Mouse (Mus musculus) heart, adult 2 months (tissue): ENCODE results near the gene Ankrd33b. TPM values are rescaled to one million over a fixed set of nuclear protein-coding genes. Genes with fewer than 3 reads are reported as not detected.

Source experiments
- DNase-seq, 2 experiments: peaks; one replicate each; pipeline ENCODE4 v3.0.0; 2021
- H3K27ac ChIP-seq: fragments of 200-600 bp; 2 replicates; pipeline ENCODE4 v1.8.1; 2022
- H3K27me3 ChIP-seq: fragments of 200-500 bp; 2 replicates; pipeline ENCODE4 v1.6.1; 2012; ENCODE audit warnings: mild to moderate bottlenecking, low read length, inconsistent platforms, mixed read lengths; ENCODE audit not compliant: control insufficient read depth, insufficient read depth
- H3K36me3 ChIP-seq: fragments of 200-500 bp; 2 replicates; pipeline ENCODE4 v1.6.1; 2012; ENCODE audit warnings: low read length, inconsistent platforms; ENCODE audit not compliant: control insufficient read depth, insufficient read depth
- H3K4me1 ChIP-seq: fragments of 200-500 bp; 2 replicates; pipeline ENCODE4 v1.6.1; 2011; ENCODE audit warnings: low read length; ENCODE audit not compliant: control insufficient read depth, insufficient read depth
- H3K4me3 ChIP-seq: fragments of 200-600 bp; 2 replicates; pipeline ENCODE4 v1.8.1; 2022
- H3K79me2 ChIP-seq: fragments of 200-500 bp; replicated peaks from 2 replicates; pipeline ENCODE4 v1.6.1; 2012; ENCODE audit warnings: mild to moderate bottlenecking, inconsistent platforms, low read length, moderate library complexity, mixed read lengths; ENCODE audit not compliant: control insufficient read depth, insufficient read depth
- H3K9ac ChIP-seq: fragments of 200-500 bp; 2 replicates; pipeline ENCODE4 v1.6.1; 2012; ENCODE audit warnings: low read depth, mild to moderate bottlenecking, control low read depth, inconsistent platforms, low read length, mixed read lengths
- CTCF ChIP-seq: fragments of 200-600 bp; IDR thresholded peaks from 2 replicates; pipeline ENCODE4 v1.8.1; 2022; ENCODE audit warnings: antibody characterized with exemption, mild to moderate bottlenecking, moderate library complexity
- EP300 ChIP-seq: fragments of 200-500 bp; IDR thresholded peaks from 2 replicates; pipeline ENCODE4 v1.6.1; 2011; ENCODE audit warnings: low read depth, low read length, control low read depth; ENCODE audit not compliant: insufficient read depth
- POLR2A ChIP-seq: fragments of 200-500 bp; IDR thresholded peaks from 2 replicates; pipeline ENCODE4 v1.6.1; 2011; ENCODE audit warnings: mild to moderate bottlenecking, low read depth, low read length, control low read depth; ENCODE audit not compliant: insufficient read depth
- WGBS: fragments of 180-500 bp; shearing (Covaris S2); methylation state at CpG from one replicate; pipeline ENCODE4 v1.1.7; 2018; 5-methylcytosine and 5-hydroxymethylcytosine counted together
- intact Hi-C: fragments of 180-260 bp; cut with DNase I; formaldehyde crosslinking; loops from one replicate; pipeline ENCODE4 v1.15.1; 2025
- polyA plus RNA-seq: library from polyadenylated mRNA; depleted of rRNA; stranded (reverse); fragments of >200 nt; gene quantifications from 2 replicates; pipeline ENCODE4 v1.2.3, GENCODE M21; 2012
- total RNA-seq, 2 experiments: library from RNA; stranded (reverse); gene quantifications; 2 replicates each; pipeline ENCODE4 v1.2.3; 2021

Ankrd33b gene
- total and polyA plus RNA-seq, 3 experiments = 7.8 to 32.8 (median 28.6) TPM

DNA sequence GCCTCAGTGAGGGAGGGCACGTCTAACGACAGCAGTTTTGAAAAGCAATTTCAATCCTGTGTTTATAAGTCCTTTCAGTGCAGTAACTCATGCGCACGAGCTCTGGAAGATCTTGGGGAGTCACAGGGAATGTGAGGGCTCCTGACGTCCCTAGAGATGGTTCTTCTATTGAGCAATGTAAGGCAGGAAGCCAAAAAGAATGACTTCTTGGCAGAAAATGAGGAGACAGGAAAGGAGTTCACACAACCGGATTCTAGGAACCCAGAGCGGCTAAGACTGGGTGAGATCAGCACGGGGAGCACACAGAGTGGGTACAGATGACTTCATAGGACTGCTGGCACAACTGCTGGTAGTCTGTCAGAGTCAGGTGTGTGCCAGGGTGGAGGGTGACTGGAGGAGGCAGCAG lies 25.0 kb downstream of the Ankrd33b start:
- Histone ChIP-seq H3K79me2 (0 out of 2 replicates have a peak, but pooled peaks cover 2% of the 10 kb centered on the region), H3K9ac (peak overlapping the region; percentile 2; the same call in 1 of the 2 replicates), H3K4me1 (peaks cover 29% of the 10 kb centered on the region), H3K36me3 (no peaks in the 10 kb centered on the region), H3K27ac (peak overlapping the region; percentile 66), H3K27me3 (no peaks in the 10 kb centered on the region), H3K4me3 (no peak overlapping the region)
- TF ChIP-seq EP300 = no peak
- TF ChIP-seq CTCF = no peak
- TF ChIP-seq POLR2A = no peak
- DNase-seq = peak; percentile 52 to 59
- WGBS = 13% methylated on average over 8 of the region's 8 CpGs
- intact Hi-C loops = loop anchor here (2.0 kb wide), 1 partner anchor 24 kb away; the partner anchor contains the start of gene Ankrd33b

DNA sequence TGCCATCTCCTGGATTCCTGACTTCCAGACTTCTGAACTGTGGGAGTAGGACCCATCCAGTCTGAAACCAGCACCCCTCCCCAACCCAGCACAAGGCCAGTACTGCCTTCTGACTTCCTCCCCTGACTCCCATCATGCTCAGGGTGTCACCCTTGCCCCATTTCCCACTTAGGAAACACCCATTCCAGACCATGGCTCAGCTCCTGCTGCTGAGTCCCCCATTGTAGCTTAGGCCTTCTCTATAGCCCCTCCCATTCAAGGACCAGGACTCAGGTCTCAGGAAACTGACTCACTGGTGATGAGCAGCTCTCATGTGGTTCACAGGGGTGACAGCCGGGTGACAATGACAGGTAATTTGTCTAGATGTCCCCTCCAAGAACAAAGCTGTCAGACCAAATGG lies 25.5 kb downstream of the Ankrd33b start:
- Histone ChIP-seq H3K4me1 (peaks cover 29% of the 10 kb centered on the region), H3K4me3 (no peak overlapping the region), H3K27me3 (no peaks in the 10 kb centered on the region), H3K36me3 (no peaks in the 10 kb centered on the region), H3K9ac (no peak overlapping the region), H3K27ac (peak overlapping the region; percentile 66), H3K79me2 (0 out of 2 replicates have a peak, but pooled peaks cover 2% of the 10 kb centered on the region)
- WGBS = 46% methylated on average over 1 of the region's 1 CpGs
- intact Hi-C loops = loop anchor here (2.0 kb wide), 1 partner anchor 25 kb away; the partner anchor contains the start of gene Ankrd33b
- DNase-seq = no peak
- TF ChIP-seq EP300 (no peak), POLR2A (no peak), CTCF (no peak)

DNA sequence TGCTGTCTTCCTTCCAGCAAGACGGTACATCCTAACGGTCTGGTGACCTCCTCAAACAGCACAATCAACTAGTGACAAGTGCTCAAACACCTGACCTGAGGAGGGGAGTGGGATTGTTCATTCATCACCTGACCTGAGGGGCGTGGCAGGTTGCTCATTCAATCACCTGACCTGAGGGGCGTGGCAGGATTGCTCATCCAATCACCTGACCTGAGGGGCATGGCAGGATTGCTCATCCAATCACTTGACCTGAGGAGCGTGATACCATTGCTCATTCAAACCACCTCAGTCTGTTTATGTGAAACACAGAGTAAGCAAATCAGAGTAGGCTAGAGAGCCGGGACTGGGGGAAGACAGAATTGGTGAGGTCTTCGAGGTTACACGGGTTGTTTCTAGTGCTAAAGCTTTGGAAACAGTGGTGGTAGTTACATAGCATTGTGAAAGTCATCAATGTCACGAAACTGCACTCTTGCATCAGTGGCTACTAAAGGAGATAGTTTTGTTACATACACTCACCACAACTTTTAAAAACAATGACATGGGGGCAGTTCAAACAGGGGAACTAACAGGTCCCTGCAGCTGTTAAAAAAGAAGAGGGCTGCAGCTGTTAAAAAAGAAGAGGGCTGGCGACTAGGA lies 28.8 kb downstream of the Ankrd33b start:
- DNase-seq = no peak
- Histone ChIP-seq H3K27ac (no peak overlapping the region), H3K36me3 (no peaks in the 10 kb centered on the region), H3K27me3 (no peaks in the 10 kb centered on the region), H3K4me1 (peaks cover 29% of the 10 kb centered on the region), H3K4me3 (no peak overlapping the region), H3K79me2 (0 out of 2 replicates have a peak, but pooled peaks cover 2% of the 10 kb centered on the region), H3K9ac (no peak overlapping the region)
- WGBS = 77% methylated on average over 10 of the region's 10 CpGs
- TF ChIP-seq POLR2A (no peak), CTCF (no peak), EP300 (no peak)
- intact Hi-C loops = no loop called here

DNA sequence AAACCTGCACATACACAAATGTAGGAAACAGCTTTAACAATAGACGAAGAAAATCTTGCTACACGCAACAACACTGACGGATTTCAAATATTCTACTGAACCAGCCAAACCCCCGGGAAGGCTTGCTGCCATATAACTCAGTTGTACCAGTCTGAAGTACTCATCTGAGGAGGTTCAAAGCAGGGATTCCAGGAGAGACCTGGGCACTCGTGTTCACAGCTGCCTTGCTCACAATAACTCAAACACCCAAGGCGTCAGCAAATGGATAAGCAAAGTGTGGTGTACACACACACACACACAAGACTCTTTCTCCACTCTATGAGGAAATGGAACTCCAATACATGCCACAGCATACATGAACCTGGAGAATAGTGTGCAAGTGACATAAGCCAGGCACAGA lies 29.5 kb downstream of the Ankrd33b start:
- Histone ChIP-seq H3K4me1 (peaks cover 24% of the 10 kb centered on the region), H3K4me3 (no peak overlapping the region), H3K27ac (no peak overlapping the region; the same call in 1 of the 2 replicates), H3K36me3 (no peaks in the 10 kb centered on the region), H3K9ac (no peak overlapping the region), H3K79me2 (peaks cover 2% of the 10 kb centered on the region; the same call in 1 of the 2 replicates), H3K27me3 (no peaks in the 10 kb centered on the region)
- no peak for DNase-seq
- TF ChIP-seq POLR2A (no peak), CTCF (no peak), EP300 (no peak)
- intact Hi-C loops = no loop called here
- 70% methylated on average over 6 of the region's 6 CpGs for WGBS

DNA sequence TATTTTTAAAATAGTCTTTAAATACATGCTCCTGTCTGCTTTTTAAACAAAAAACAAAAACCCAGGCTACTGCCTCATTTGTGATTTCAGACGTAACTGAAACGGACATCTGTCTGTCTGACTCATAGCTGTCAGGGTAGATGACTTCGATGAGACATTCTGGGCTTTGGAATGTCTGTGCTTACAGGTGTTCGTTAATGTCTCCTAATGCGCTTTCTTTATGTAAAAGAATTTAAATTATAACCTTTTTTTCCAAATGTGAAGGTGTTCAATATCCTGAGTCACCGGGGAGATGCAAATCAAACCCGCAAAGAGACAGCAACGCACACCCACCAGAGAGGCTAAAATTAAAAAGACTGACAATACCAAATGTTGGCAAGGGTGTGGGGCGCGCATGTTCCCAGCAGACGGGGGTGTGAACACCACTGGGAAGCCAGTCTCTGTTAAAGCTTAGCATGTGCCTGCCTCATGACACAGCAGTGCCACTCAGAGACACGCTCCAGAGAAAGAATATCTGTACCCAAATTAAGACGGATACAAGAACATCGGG lies 30.3 kb downstream of the Ankrd33b start:
- intact Hi-C loops = no loop called here
- no peaks in the 10 kb centered on the region for H3K27me3 ChIP-seq
- DNase-seq = peak in 1 of 2 experiments; percentile 61
- no peak overlapping the region for H3K4me3 ChIP-seq
- peaks cover 4% of the 10 kb centered on the region; the same call in 1 of the 2 replicates for H3K79me2 ChIP-seq
- TF ChIP-seq CTCF = no peak
- TF ChIP-seq EP300 = peak; percentile 59; the same call in 1 of the 2 replicates
- peak overlapping the region; percentile 59 for H3K27ac ChIP-seq
- peaks cover 17% of the 10 kb centered on the region for H3K4me1 ChIP-seq
- no peaks in the 10 kb centered on the region for H3K36me3 ChIP-seq
- 62% methylated on average over 14 of the region's 14 CpGs for WGBS
- no peak overlapping the region for H3K9ac ChIP-seq

DNA sequence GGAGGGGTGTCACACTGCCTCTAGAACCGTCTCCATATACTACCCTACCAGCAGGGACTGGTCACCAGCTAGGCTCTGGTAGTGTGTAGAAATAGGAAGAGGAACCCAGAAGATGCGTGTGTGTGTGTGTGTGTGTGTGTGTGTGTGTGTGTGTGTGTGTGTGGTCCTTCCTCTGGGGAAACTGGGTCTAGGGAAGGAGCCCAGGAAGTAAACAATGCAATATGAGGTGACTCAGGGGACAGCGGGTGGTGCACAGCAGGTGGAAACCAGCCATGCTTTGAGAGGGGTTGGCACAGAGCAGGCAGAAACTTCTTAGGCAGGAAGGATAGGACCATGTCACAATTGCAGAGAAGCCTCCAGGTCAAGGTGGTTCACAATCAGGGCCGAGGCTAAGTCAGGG lies 30.8 kb downstream of the Ankrd33b start:
- 28% methylated on average over 4 of the region's 4 CpGs for WGBS
- H3K4me3 ChIP-seq = no peak overlapping the region
- peak; percentile 61 to 73 for DNase-seq
- peaks cover 12% of the 10 kb centered on the region for H3K4me1 ChIP-seq
- no peaks in the 10 kb centered on the region for H3K36me3 ChIP-seq
- TF ChIP-seq EP300 (0 out of 2 replicates have a peak, but pooled peaks have one; percentile 44), POLR2A (no peak)
- intact Hi-C loops = no loop called here
- H3K79me2 ChIP-seq = peaks cover 4% of the 10 kb centered on the region; the same call in 1 of the 2 replicates
- H3K9ac ChIP-seq = no peak overlapping the region
- H3K27me3 ChIP-seq = no peaks in the 10 kb centered on the region
- H3K27ac ChIP-seq = peak overlapping the region; percentile 63
